Mouse (Mus musculus) hindbrain, embryonic 13.5 days (tissue): ENCODE data around the gene Pomgnt2. TPM values are rescaled to one million over a fixed set of nuclear protein-coding genes. Genes with fewer than 3 reads are reported as not detected.

Experiments used
- ATAC-seq: fragments of 200-750 bp; cut with Nextera tagmentation; 2 replicates; pipeline ENCODE4 v1.8.0; 2017; ENCODE audit warnings: moderate TSS enrichment; ENCODE audit not compliant: low FRiP score
- H3K27ac ChIP-seq: fragments of 300-500 bp; sonication (generic); 2 replicates; pipeline ENCODE4 v1.5.1; 2015; ENCODE audit warnings: inconsistent platforms, mild to moderate bottlenecking, moderate library complexity
- H3K27me3 ChIP-seq: fragments of 300-500 bp; sonication (generic); 2 replicates; pipeline ENCODE4 v1.6.1; 2015; ENCODE audit warnings: mild to moderate bottlenecking, inconsistent platforms
- H3K36me3 ChIP-seq: fragments of 300-500 bp; sonication (generic); 2 replicates; pipeline ENCODE4 v1.6.1; 2015; ENCODE audit warnings: mild to moderate bottlenecking, inconsistent platforms
- H3K4me1 ChIP-seq: fragments of 300-500 bp; sonication (generic); replicated peaks from 2 replicates; pipeline ENCODE4 v1.6.1; 2015; ENCODE audit warnings: inconsistent platforms
- H3K4me2 ChIP-seq: fragments of 300-500 bp; sonication (generic); 2 replicates; pipeline ENCODE4 v1.6.1; 2015; ENCODE audit warnings: inconsistent platforms, mild to moderate bottlenecking, moderate library complexity
- H3K4me3 ChIP-seq: fragments of 300-500 bp; sonication (generic); 2 replicates; pipeline ENCODE4 v1.5.1; 2015; ENCODE audit warnings: mild to moderate bottlenecking, inconsistent platforms
- H3K9ac ChIP-seq: fragments of 300-500 bp; sonication (generic); 2 replicates; pipeline ENCODE4 v1.6.1; 2015; ENCODE audit warnings: mild to moderate bottlenecking, inconsistent platforms
- H3K9me3 ChIP-seq: fragments of 300-500 bp; sonication (generic); 2 replicates; pipeline ENCODE4 v1.6.1; 2016; ENCODE audit warnings: inconsistent platforms
- WGBS: fragments of 180-500 bp; shearing (Covaris S2); methylation state at CpG from one replicate; pipeline ENCODE4 v1.1.7; 2015; 5-methylcytosine and 5-hydroxymethylcytosine counted together
- polyA plus RNA-seq: library from polyadenylated mRNA; unstranded; fragments of >200 nt; fragmentation: Nextera tagmentation; extraction: Ambion mirVana; gene quantifications from 2 replicates; pipeline ENCODE4 v1.2.1, GENCODE M21; 2015

The Pomgnt2 gene
- polyA plus RNA-seq, 1 experiment from 2014 or later, result 23.4 TPM

DNA sequence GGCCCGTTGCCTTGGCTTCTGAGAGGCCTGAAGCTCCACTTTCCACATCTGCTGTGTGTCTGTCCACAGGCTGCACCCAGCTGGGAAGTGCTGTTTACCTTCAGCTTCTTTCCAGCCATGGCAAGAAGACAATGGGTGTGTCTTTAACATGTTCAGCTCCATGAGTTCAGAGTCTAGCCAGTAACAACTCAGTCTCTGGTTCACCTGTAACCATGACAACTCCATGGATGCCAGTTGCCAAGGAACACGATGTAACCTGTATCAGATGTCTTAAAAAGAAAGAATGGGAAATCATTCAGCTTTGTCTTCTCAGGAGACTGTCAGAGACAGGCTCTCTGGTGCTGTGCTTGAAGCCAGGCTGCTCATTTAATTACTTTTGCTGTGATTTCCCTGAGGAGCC, 12.0 kb upstream of the Pomgnt2 start:
- H3K27ac ChIP-seq, result peak overlapping the region; percentile 62

DNA sequence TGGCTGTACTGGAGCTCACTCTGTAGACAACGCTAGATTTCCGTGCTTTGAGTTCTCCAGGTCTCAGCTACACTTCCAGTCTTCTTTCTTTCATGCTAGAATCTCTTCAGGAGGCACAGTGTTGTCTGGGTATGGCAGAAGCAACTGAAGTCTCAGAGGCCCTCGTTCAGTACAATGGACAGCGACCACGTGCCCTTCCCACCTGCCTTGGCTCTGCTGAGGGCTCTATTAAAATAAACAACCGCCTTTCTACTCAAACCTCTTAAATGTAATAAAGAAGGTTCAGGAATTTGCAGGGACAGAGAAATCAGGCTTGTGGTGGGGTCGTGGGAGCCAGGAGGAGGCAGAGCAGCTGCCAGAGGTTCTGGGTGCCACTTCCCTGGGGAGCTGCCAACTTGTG, 9.7 kb upstream of the Pomgnt2 start:
- H3K9me3 ChIP-seq, result no peaks in the 10 kb centered on the region
- WGBS, result 18% methylated on average over 7 of the region's 7 CpGs
- no peaks in the 10 kb centered on the region for H3K36me3 ChIP-seq
- H3K27ac ChIP-seq, result no peak overlapping the region
- ATAC-seq, result no peak
- no peaks in the 10 kb centered on the region for H3K27me3 ChIP-seq
- H3K9ac ChIP-seq, result no peak overlapping the region
- peaks cover 15% of the 10 kb centered on the region for H3K4me1 ChIP-seq
- no peak overlapping the region for H3K4me2 ChIP-seq
- no peak overlapping the region for H3K4me3 ChIP-seq

More for the DNA sequence above, 12.0 kb upstream of the Pomgnt2 start:
- Histone ChIP-seq H3K4me2 (no peak overlapping the region), H3K9ac (no peak overlapping the region), H3K9me3 (no peaks in the 10 kb centered on the region), H3K36me3 (no peaks in the 10 kb centered on the region), H3K4me3 (no peak overlapping the region), H3K4me1 (peaks cover 15% of the 10 kb centered on the region), H3K27me3 (no peaks in the 10 kb centered on the region)
- peak; percentile 54; the same call in 1 of the 2 replicates for ATAC-seq
- 24% methylated on average over 2 of the region's 2 CpGs for WGBS

DNA sequence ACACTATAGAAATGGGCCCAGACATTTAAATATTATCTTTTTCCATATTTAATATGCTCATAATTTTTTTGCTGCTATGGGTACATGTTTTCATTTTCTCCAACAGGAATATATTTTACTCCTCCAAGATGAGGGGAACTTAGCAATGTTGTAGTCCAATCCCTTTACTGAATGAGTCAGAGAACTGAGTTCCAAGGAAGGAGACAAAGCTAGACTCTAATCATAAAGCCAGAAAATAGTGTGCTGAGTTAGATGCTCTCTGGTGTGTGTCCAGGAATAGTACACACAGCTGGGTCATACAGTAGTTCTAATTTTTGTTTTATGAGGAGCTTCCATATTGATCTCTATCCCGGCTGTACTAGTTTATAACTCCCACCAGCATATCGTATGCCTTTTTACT, 9.3 kb upstream of the Pomgnt2 start:
- no peak overlapping the region for H3K4me3 ChIP-seq

DNA sequence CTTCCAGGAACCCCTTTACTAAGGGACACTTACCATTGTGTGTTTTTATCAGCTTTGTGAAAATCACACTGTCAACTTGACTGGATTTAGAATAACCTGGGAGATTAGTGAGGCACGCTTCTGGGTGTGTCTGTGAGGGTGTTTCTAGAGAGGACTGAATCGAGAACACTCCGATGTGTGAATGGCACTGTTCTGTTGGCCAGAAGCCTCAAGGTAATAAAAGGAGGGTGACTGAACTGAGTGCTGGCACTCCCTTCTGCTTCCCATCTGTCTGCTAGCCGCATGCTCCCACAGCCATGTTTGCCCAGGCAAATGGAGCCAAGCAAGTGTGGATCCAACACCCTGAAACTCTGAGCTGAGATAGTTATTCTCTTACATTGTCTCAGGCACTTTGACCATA, 1.1 kb upstream of the Pomgnt2 start:
- no peak overlapping the region for H3K4me3 ChIP-seq
- no peak overlapping the region for H3K27ac ChIP-seq
- no peak for ATAC-seq
- no peaks in the 10 kb centered on the region for H3K9me3 ChIP-seq
- H3K9ac ChIP-seq, result no peak overlapping the region
- 86% methylated on average over 4 of the region's 4 CpGs for WGBS
- H3K27me3 ChIP-seq, result peaks cover 8% of the 10 kb centered on the region; the same call in 1 of the 2 replicates
- H3K36me3 ChIP-seq, result no peaks in the 10 kb centered on the region
- no peak overlapping the region for H3K4me2 ChIP-seq
- peaks cover 25% of the 10 kb centered on the region for H3K4me1 ChIP-seq

More for the DNA sequence above, 9.3 kb upstream of the Pomgnt2 start:
- H3K4me1 ChIP-seq, result peaks cover 15% of the 10 kb centered on the region
- no peak for ATAC-seq
- H3K4me2 ChIP-seq, result no peak overlapping the region
- no peak overlapping the region for H3K27ac ChIP-seq
- H3K9me3 ChIP-seq, result no peaks in the 10 kb centered on the region
- WGBS, result 96% methylated on average over 2 of the region's 2 CpGs
- no peaks in the 10 kb centered on the region for H3K27me3 ChIP-seq
- H3K36me3 ChIP-seq, result no peaks in the 10 kb centered on the region
- no peak overlapping the region for H3K9ac ChIP-seq

DNA sequence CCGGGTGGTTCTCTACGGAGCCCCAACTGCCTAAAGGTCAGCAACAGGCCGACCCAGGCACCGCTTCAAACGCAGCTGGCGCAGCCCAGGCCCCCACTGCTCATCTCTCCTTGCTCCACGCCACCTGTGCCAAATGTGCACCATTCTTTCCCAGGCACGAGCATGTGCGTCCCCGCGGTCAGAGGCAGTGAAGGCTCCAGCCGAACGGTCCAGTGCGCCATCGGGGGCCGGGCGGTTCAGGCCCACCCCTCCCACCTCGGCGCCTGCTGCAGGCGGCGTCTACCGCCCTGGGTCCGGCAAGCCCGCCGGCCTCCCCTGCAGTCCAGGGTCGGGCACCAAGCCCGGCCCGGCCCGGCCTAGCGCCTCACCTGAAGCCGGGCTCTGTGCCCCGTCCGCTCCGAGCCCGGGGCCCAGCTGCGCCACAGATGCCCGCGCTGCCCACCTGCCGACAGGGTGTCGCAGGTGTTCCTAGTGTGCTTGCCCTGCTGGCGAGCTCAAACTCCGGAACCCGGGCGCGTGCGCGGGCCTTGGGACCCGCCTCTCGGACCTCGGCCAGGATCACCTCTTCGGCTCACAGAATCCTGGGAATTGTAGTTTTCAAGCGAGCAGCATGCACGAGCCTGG, 1.3 kb downstream of the Pomgnt2 start:
- Histone ChIP-seq H3K27ac (no peak overlapping the region), H3K36me3 (no peaks in the 10 kb centered on the region; the same call in 1 of the 2 replicates), H3K4me3 (peak overlapping the region; percentile 83), H3K9ac (peak overlapping the region; percentile 90), H3K4me1 (peaks cover 25% of the 10 kb centered on the region), H3K9me3 (no peaks in the 10 kb centered on the region), H3K27me3 (peaks cover 8% of the 10 kb centered on the region; the same call in 1 of the 2 replicates), H3K4me2 (peak overlapping the region; percentile 88)
- WGBS, result under 1% methylated on average over 53 of the region's 53 CpGs
- peak; percentile 87 for ATAC-seq

DNA sequence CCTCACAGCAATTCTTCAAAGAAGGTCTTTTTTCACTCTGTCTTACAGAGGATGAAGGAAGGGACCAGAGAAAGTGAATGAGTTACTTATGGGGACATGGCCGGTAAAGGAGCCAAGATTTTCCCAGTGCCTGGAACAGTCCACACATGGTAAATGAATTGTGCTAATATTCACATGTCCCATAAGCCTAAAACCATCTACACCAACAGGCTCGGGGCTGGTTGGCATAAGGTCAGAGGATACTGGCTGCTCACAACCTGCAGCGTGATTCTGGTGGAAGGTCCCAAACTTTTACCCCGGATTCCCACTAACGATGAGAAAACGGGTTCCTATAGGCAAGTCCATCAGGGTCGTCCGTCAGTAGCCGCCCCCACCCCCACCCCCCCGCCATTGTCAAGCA, 1.8 kb downstream of the Pomgnt2 start:
- H3K4me3 ChIP-seq, result peak overlapping the region; percentile 83
- peaks cover 25% of the 10 kb centered on the region for H3K4me1 ChIP-seq
- no peaks in the 10 kb centered on the region for H3K9me3 ChIP-seq
- no peak overlapping the region for H3K27ac ChIP-seq
- H3K27me3 ChIP-seq, result peaks cover 8% of the 10 kb centered on the region; the same call in 1 of the 2 replicates
- peak overlapping the region; percentile 90 for H3K9ac ChIP-seq
- WGBS, result 12% methylated on average over 10 of the region's 10 CpGs
- peak overlapping the region; percentile 88 for H3K4me2 ChIP-seq
- 0 out of 2 replicates have a peak, but pooled peaks have one; percentile 0 for ATAC-seq
- H3K36me3 ChIP-seq, result peaks cover 2% of the 10 kb centered on the region; the same call in 1 of the 2 replicates

DNA sequence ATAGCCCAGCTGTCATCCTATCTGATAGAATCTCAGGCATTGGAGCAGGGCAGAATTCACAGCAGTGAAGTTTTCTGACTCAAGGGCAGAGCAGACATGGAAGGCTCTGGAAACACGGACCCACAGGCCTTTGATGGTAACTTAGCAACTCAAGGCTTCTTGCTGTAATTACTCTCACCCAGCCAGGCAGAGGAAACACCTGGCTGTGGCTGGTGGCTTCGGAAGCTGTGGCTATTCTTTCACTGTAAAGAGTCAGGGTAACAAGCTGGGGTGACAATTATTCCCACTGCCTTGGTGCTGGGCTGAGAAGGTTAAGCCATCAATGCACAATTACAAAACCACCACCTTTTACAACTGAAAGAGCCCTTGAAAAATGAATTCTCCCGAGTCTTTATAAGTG, 3.9 kb downstream of the Pomgnt2 start:
- WGBS, result 75% methylated on average over 3 of the region's 3 CpGs
- Histone ChIP-seq H3K4me3 (no peak overlapping the region), H3K4me1 (peaks cover 30% of the 10 kb centered on the region), H3K36me3 (peaks cover 2% of the 10 kb centered on the region; the same call in 1 of the 2 replicates), H3K27ac (no peak overlapping the region), H3K4me2 (no peak overlapping the region), H3K9me3 (no peaks in the 10 kb centered on the region), H3K27me3 (peaks cover 4% of the 10 kb centered on the region; the same call in 1 of the 2 replicates), H3K9ac (no peak overlapping the region)
- no peak for ATAC-seq

DNA sequence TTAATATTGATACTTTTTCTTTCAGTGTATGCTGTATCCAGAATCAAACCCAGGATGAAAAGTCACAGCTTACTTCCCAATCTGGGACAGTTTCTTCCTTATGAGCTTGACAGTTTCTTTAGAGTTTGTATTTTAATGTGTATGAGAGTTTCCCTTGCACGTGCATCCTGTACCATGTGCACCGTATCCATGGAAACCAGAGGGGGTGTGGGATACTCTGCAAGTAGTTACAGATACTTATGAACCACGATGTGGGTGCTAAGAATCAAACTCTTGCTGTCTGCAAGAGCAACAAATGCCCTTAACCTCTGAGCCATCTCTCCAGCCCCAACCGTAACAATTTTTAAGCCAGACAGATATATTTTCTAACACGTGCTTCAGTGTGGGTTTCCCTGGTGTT, 5.9 kb downstream of the Pomgnt2 start:
- Histone ChIP-seq H3K27me3 (no peaks in the 10 kb centered on the region), H3K36me3 (peaks cover 2% of the 10 kb centered on the region; the same call in 1 of the 2 replicates), H3K4me2 (no peak overlapping the region), H3K9ac (no peak overlapping the region), H3K9me3 (no peaks in the 10 kb centered on the region), H3K4me3 (no peak overlapping the region), H3K4me1 (peaks cover 30% of the 10 kb centered on the region), H3K27ac (no peak overlapping the region)
- WGBS, result 62% methylated on average over 5 of the region's 5 CpGs
- ATAC-seq, result no peak

DNA sequence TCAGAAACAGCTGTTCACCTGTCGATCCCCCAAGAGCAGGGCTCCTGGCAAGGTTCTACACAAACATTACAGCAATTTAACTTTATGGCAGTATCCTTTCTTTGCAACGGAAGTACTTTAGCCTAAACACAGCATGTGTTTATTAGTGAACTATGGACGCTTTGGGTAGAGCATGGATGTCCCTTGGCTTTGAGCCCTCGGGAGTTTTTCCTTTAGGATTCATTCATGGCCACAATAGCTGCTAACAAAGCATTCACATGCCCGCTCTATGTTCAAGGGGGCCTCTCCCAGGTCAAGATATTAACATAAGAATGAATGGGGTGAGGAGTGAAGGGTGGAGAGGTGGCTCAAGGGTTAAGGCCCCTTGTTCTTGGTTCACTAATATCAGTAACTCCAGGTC, 7.4 kb downstream of the Pomgnt2 start:
- H3K9me3 ChIP-seq, result no peaks in the 10 kb centered on the region
- H3K4me2 ChIP-seq, result no peak overlapping the region
- WGBS, result 22% methylated on average over 5 of the region's 5 CpGs
- no peak overlapping the region for H3K4me3 ChIP-seq
- H3K27ac ChIP-seq, result no peak overlapping the region
- H3K27me3 ChIP-seq, result no peaks in the 10 kb centered on the region
- peaks cover 26% of the 10 kb centered on the region for H3K4me1 ChIP-seq
- no peak overlapping the region for H3K9ac ChIP-seq
- no peak for ATAC-seq
- H3K36me3 ChIP-seq, result peaks cover 2% of the 10 kb centered on the region; the same call in 1 of the 2 replicates

DNA sequence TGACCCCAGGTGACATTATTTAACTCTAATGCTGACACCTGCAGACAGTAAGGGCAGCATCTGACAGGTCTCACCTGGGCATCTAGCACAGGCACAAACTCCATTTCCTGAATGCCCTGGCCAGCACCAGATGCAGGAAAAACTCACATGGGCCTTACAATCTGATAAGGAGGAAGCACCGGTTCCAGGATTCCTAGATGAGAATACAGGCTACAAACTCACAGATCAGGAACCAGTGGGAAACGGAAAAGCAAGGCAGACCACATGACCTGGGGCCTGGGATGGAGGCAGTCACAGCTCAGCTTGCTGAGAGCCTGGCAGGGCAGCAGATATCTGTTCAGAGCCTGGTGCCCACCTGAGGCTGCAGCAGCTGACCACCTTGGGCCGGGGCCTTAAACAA, 8.0 kb downstream of the Pomgnt2 start:
- no peak overlapping the region for H3K4me3 ChIP-seq
- H3K9me3 ChIP-seq, result no peaks in the 10 kb centered on the region
- no peak overlapping the region for H3K27ac ChIP-seq
- ATAC-seq, result no peak
- no peaks in the 10 kb centered on the region for H3K27me3 ChIP-seq
- H3K9ac ChIP-seq, result no peak overlapping the region
- WGBS, result 79% methylated on average over 3 of the region's 3 CpGs
- no peak overlapping the region for H3K4me2 ChIP-seq
- H3K36me3 ChIP-seq, result peaks cover 2% of the 10 kb centered on the region; the same call in 1 of the 2 replicates
- peaks cover 20% of the 10 kb centered on the region for H3K4me1 ChIP-seq

DNA sequence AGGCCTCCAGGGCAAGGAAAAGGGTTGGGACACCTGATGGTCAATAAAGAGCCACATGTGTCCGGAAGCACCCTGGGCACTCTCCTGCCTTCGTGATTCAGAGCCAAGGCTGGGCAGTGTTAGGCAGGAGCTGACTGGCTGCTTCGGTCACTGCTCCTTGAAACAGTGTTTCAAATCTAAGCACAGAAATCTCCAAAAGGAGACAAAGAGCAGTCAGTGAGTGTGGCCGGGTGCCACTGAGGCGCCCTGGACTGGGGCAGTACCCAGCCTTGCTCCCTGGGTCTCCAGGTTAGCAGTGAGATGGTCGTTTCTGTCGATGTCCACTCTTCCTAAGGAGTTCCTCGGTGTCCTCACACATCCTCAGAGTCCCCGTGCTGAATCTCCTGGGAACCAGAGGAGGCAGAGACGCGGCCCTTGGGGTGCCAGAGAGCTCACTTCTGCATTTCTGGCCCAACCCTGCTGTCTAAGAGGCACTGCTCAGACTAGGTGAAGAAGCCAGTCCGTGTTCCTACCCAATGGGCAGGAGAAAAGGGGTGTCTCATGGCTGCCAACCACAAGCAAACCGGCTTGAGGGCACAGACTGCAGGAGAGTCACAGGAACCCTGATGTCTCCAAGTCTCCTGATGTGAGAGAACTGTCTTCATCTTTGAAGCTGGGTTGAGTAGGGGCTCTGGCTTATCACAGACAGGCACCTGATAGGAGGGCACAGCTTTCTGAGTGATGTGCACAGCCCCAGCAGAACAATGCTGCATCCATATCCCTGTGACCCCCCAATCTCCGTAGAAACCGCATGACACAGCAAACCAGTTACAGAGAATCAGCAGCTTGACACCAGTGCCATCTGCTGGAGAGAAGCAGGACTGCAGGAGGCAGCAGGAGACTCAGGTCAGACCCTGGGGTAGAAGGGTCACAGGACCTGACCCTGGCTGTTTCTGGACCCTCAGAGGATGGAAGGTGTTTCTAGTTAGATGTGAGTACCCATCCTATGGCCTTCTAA, 12.1 kb downstream of the Pomgnt2 start:
- peaks cover 14% of the 10 kb centered on the region for H3K4me1 ChIP-seq
- no peaks in the 10 kb centered on the region for H3K27me3 ChIP-seq
- H3K36me3 ChIP-seq, result peaks cover 19% of the 10 kb centered on the region
- 0 out of 2 replicates have a peak, but pooled peaks have one; percentile 37 for ATAC-seq
- no peak overlapping the region for H3K27ac ChIP-seq
- H3K9me3 ChIP-seq, result no peaks in the 10 kb centered on the region
- H3K4me3 ChIP-seq, result no peak overlapping the region
- 75% methylated on average over 15 of the region's 15 CpGs for WGBS
- H3K4me2 ChIP-seq, result no peak overlapping the region
- H3K9ac ChIP-seq, result peak overlapping the region; percentile 43; the same call in 1 of the 2 replicates

DNA sequence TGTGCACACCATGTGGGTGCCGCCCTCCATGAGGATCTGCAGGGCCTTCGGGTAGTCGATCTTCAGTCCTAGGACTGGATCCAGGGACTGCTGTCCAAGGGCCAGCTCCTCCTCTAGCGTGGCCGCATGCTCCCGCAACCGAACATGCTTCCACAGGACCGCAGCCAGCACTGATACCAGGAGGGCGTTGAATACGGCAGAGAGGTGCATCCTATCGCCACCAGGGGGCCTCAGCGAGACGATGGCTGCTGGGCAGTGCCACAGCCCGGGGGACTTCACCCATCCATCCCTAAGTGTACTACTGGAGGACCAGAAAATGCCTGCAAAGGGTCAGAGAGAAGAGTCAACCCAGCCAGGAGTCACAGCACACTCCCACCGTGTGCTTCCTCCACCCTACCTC, 13.4 kb downstream of the Pomgnt2 start:
- Histone ChIP-seq H3K4me1 (peaks cover 10% of the 10 kb centered on the region), H3K36me3 (peaks cover 19% of the 10 kb centered on the region), H3K9me3 (no peaks in the 10 kb centered on the region), H3K27ac (no peak overlapping the region), H3K4me3 (no peak overlapping the region), H3K9ac (no peak overlapping the region), H3K4me2 (no peak overlapping the region), H3K27me3 (no peaks in the 10 kb centered on the region)
- WGBS, result 53% methylated on average over 15 of the region's 15 CpGs
- 0 out of 2 replicates have a peak, but pooled peaks have one; percentile 22 for ATAC-seq
